Mouse (Mus musculus) T-helper 2 cell (primary cell): ENCODE results near the gene Farp1.

Source experiments
- in situ Hi-C: fragments of 300-600 bp; cut with MboI, MseI; formaldehyde crosslinking; loops from one replicate; pipeline ENCODE4 v1.15.1; 2025; ENCODE audit warnings: high pct_unique_total_duplicates

The Farp1 gene

GRCm38 (mm10) chr14:121182967-121183366, 148.0 kb downstream of the Farp1 start:
- in situ Hi-C loops: no loop called here

- in situ Hi-C loops: no loop called here
Measured at GRCm38 (mm10) chr14:121183414-121184130, 148.6 kb downstream of the Farp1 start.

- in situ Hi-C loops: no loop called here
Measured at GRCm38 (mm10) chr14:121184351-121184750, 149.4 kb downstream of the Farp1 start.

GRCm38 (mm10) chr14:121186402-121186894, 151.4 kb downstream of the Farp1 start:
- in situ Hi-C loops: no loop called here

- in situ Hi-C loops: loop anchor here (5.0 kb wide), 1 partner anchor 158 kb away; no protein-coding TSS in a partner anchor
Measured at GRCm38 (mm10) chr14:121189840-121190239, 154.8 kb downstream of the Farp1 start.

- in situ Hi-C loops: loop anchor here (5.0 kb wide), 1 partner anchor 158 kb away; no protein-coding TSS in a partner anchor
Measured at GRCm38 (mm10) chr14:121190386-121190785, 155.4 kb downstream of the Farp1 start.

- in situ Hi-C loops: loop anchor here (5.0 kb wide), 1 partner anchor 159 kb away; no protein-coding TSS in a partner anchor
Measured at GRCm38 (mm10) chr14:121191739-121192138, 156.7 kb downstream of the Farp1 start.

GRCm38 (mm10) chr14:121192394-121192793, 157.4 kb downstream of the Farp1 start:
- in situ Hi-C loops: loop anchor here (5.0 kb wide), 1 partner anchor 160 kb away; no protein-coding TSS in a partner anchor

- in situ Hi-C loops: loop anchor here (5.0 kb wide), 1 partner anchor 162 kb away; no protein-coding TSS in a partner anchor
Measured at GRCm38 (mm10) chr14:121193981-121194380, 159.0 kb downstream of the Farp1 start.

- in situ Hi-C loops: no loop called here
Measured at GRCm38 (mm10) chr14:121198915-121199572, 164.0 kb downstream of the Farp1 start.

GRCm38 (mm10) chr14:121199789-121200188, 164.8 kb downstream of the Farp1 start:
- in situ Hi-C loops: no loop called here

GRCm38 (mm10) chr14:121200353-121200752, 165.4 kb downstream of the Farp1 start:
- in situ Hi-C loops: no loop called here

GRCm38 (mm10) chr14:121201178-121201577, 166.2 kb downstream of the Farp1 start:
- in situ Hi-C loops: no loop called here

GRCm38 (mm10) chr14:121205459-121205858, 170.5 kb downstream of the Farp1 start:
- in situ Hi-C loops: no loop called here

- in situ Hi-C loops: no loop called here
Measured at GRCm38 (mm10) chr14:121207441-121208158, 172.6 kb downstream of the Farp1 start.

- in situ Hi-C loops: no loop called here
Measured at GRCm38 (mm10) chr14:121208159-121208515, 173.1 kb downstream of the Farp1 start.

GRCm38 (mm10) chr14:121210318-121210717, 175.3 kb downstream of the Farp1 start:
- in situ Hi-C loops: no loop called here

- in situ Hi-C loops: no loop called here
Measured at GRCm38 (mm10) chr14:121213650-121214049, 178.7 kb downstream of the Farp1 start.

- in situ Hi-C loops: loop anchor here (5.0 kb wide), 1 partner anchor 242 kb away; no protein-coding TSS in a partner anchor
Measured at GRCm38 (mm10) chr14:121214636-121215257, 179.7 kb downstream of the Farp1 start.

- in situ Hi-C loops: loop anchor here (5.0 kb wide), 1 partner anchor 244 kb away; no protein-coding TSS in a partner anchor
Measured at GRCm38 (mm10) chr14:121215817-121216216, 180.8 kb downstream of the Farp1 start.

- in situ Hi-C loops: loop anchor here (5.0 kb wide), 1 partner anchor 244 kb away; no protein-coding TSS in a partner anchor
Measured at GRCm38 (mm10) chr14:121216672-121217071, 181.7 kb downstream of the Farp1 start.
